Mouse (Mus musculus): ENCODE data around the gene Cldn14.
A peak's percentile ranks its signal among the peaks of the same experiment; 100 is the strongest.
"Not testable (repeated sequence)": the region's sequence is repeated elsewhere in the genome, so short reads cannot be mapped to it uniquely, and the experiment has no call there.

The Cldn14 gene

GRCm38 (mm10) chr16:94008737-94009136 is at the start of gene Cldn14:
TSS of gene Cldn14 (minus strand) at chr16:94008837.
- no peak for DNase-seq (ENCODE audit: low read depth, low spot score)

- DNase-seq (ENCODE audit: low read depth, low spot score): no peak
Observed at GRCm38 (mm10) chr16:94055576-94055975, 46.9 kb upstream of the Cldn14 start.

GRCm38 (mm10) chr16:94055176-94055575 is 46.5 kb upstream of the Cldn14 start:
- no peak for DNase-seq (ENCODE audit: low read depth, low spot score)

- DNase-seq (ENCODE audit: low read depth, low spot score): no peak
Observed at GRCm38 (mm10) chr16:94050368-94050767, 41.7 kb upstream of the Cldn14 start.

GRCm38 (mm10) chr16:94044996-94045395 is 36.4 kb upstream of the Cldn14 start:
- no peak for DNase-seq (ENCODE audit: low read depth, low spot score)

- no peak for DNase-seq (ENCODE audit: low read depth, low spot score)
Observed at GRCm38 (mm10) chr16:94043797-94044196, 35.2 kb upstream of the Cldn14 start.

- no peak for DNase-seq (ENCODE audit: low read depth, low spot score)
Observed at GRCm38 (mm10) chr16:94041065-94041712, 32.6 kb upstream of the Cldn14 start.

- no peak for DNase-seq (ENCODE audit: low read depth, low spot score)
Observed at GRCm38 (mm10) chr16:94040485-94040884, 31.8 kb upstream of the Cldn14 start.

- DNase-seq (ENCODE audit: low read depth, low spot score): no peak
Observed at GRCm38 (mm10) chr16:94038986-94039341, 30.3 kb upstream of the Cldn14 start.

GRCm38 (mm10) chr16:94038272-94038985 is 29.8 kb upstream of the Cldn14 start:
- DNase-seq (ENCODE audit: low read depth, low spot score): peak; percentile 63

- no peak for DNase-seq (ENCODE audit: low read depth, low spot score)
Observed at GRCm38 (mm10) chr16:94037280-94037679, 28.6 kb upstream of the Cldn14 start.

- DNase-seq (ENCODE audit: low read depth, low spot score): no peak
Observed at GRCm38 (mm10) chr16:94034152-94034551, 25.5 kb upstream of the Cldn14 start.

GRCm38 (mm10) chr16:94032270-94032669 is 23.6 kb upstream of the Cldn14 start:
- no peak for DNase-seq (ENCODE audit: low read depth, low spot score)

- DNase-seq (ENCODE audit: low read depth, low spot score): no peak
Observed at GRCm38 (mm10) chr16:94023352-94024280, 15.0 kb upstream of the Cldn14 start.

GRCm38 (mm10) chr16:94019725-94020124 is 11.1 kb upstream of the Cldn14 start:
- not testable (repeated sequence) for DNase-seq (ENCODE audit: low read depth, low spot score)

GRCm38 (mm10) chr16:94017953-94018352 is 9.3 kb upstream of the Cldn14 start:
- no peak for DNase-seq (ENCODE audit: low read depth, low spot score)

GRCm38 (mm10) chr16:94014489-94015096 is 6.0 kb upstream of the Cldn14 start:
- no peak for DNase-seq (ENCODE audit: low read depth, low spot score)

- not testable (repeated sequence) for DNase-seq (ENCODE audit: low read depth, low spot score)
Observed at GRCm38 (mm10) chr16:94013328-94014086, 4.9 kb upstream of the Cldn14 start.

GRCm38 (mm10) chr16:94011224-94011623 is 2.6 kb upstream of the Cldn14 start:
- no peak for DNase-seq (ENCODE audit: low read depth, low spot score)

GRCm38 (mm10) chr16:94010633-94011032 is 2.0 kb upstream of the Cldn14 start:
- no peak for DNase-seq (ENCODE audit: low read depth, low spot score)

- no peak for DNase-seq (ENCODE audit: low read depth, low spot score)
Observed at GRCm38 (mm10) chr16:94010156-94010555, 1.5 kb upstream of the Cldn14 start.

Data from forelimb bud, embryonic 11.5 days (tissue).